Mouse (Mus musculus): ENCODE data around the gene Vmn1r237. TPM values are rescaled to one million over a fixed set of nuclear protein-coding genes. Genes with fewer than 3 reads are reported as not detected.

Vmn1r237 gene
- polyA plus RNA-seq (2015; fragmentation: Nextera tagmentation; extraction: Ambion mirVana) = not detected in 2 replicates

GRCm38 (mm10) chr17:21311565-21311964, at the start of gene Vmn1r237:
Gene Vmn1r237 (plus strand): TSS chr17:21311865.
- no peak within 1 kb of the TSS for H3K4me2 ChIP-seq (ENCODE audit: low read depth, low read length)
- no peaks in the 10 kb centered on the region for H3K4me1 ChIP-seq (ENCODE audit: control insufficient read depth, insufficient read depth, low read length)
- no peaks in the 10 kb centered on the region for H3K27me3 ChIP-seq (replicated peaks; ENCODE audit: control insufficient read depth, insufficient read depth, low read length)
- no peak within 1 kb of the TSS for H3K27ac ChIP-seq (ENCODE audit: low read length)
- H3K36me3 ChIP-seq (ENCODE audit: control insufficient read depth, insufficient read depth, low read length) = no peaks in the 10 kb centered on the region
- no peaks in the 10 kb centered on the region for H3K9me3 ChIP-seq (ENCODE audit: control insufficient read depth, low read length)
- H3K4me3 ChIP-seq (ENCODE audit: low read length) = no peak within 1 kb of the TSS
- ATAC-seq = no peak
- no peak within 1 kb of the TSS for H3K9ac ChIP-seq (ENCODE audit: low read depth, low read length)

DNA sequence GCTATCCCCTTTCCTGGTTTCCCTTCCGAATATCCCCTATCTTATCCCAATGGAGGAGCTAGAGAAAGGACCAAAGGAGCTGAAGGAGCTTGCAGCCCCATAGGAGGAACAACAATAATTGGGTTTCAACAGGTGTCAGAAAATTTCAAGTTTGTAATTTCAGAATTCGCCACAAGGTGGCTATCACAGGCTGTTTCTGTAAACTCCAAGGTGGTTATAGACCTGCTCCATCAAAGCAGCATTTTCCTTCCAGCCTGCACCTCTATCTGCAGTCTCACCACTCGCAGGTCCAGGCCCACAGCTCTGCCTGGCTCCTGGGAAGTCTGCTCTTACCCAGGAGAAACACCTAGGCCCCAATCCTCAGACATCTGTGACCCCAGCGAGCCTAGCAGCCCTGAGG, 39.6 kb upstream of the Vmn1r237 start:
- ATAC-seq = no peak
- Histone ChIP-seq H3K4me2 (ENCODE audit: low read depth, low read length) (no peak overlapping the region), H3K4me3 (ENCODE audit: low read length) (no peak overlapping the region), H3K9ac (ENCODE audit: low read depth, low read length) (no peak overlapping the region), H3K9me3 (ENCODE audit: control insufficient read depth, low read length) (no peaks in the 10 kb centered on the region), H3K27me3 (replicated peaks; ENCODE audit: control insufficient read depth, insufficient read depth, low read length) (no peaks in the 10 kb centered on the region), H3K36me3 (ENCODE audit: control insufficient read depth, insufficient read depth, low read length) (no peaks in the 10 kb centered on the region), H3K27ac (ENCODE audit: low read length) (no peak overlapping the region), H3K4me1 (ENCODE audit: control insufficient read depth, insufficient read depth, low read length) (no peaks in the 10 kb centered on the region)
- 19% methylated on average over 4 of the region's 4 CpGs for WGBS

DNA sequence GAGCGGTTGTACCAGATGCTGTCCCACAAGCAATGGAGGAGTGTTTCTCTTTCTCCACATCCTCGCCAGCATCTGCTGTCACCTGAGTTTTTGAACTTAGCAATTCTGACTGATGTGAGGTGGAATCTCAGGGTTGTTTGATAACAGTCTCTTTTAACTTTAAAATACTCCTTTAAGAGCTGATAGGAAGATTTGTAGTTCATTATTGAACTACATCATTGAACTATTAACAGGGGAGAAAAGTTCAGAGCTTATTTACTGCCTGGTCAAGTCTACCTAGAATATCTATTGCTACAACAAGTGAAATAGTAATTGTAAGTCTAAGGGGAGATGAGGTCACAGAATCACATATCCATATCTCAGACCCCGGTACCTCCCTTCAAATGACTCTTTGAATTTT, 29.0 kb upstream of the Vmn1r237 start, which contains the start of gene Vmn1r236:
Vmn1r236 (plus strand) TSS at position 301 of the 400 bp plus-strand sequence.
- H3K4me3 ChIP-seq (ENCODE audit: low read length) = no peak within 1 kb of the TSS
- H3K27ac ChIP-seq (ENCODE audit: low read length) = no peak within 1 kb of the TSS
- H3K4me1 ChIP-seq (ENCODE audit: control insufficient read depth, insufficient read depth, low read length) = no peaks in the 10 kb centered on the region
- WGBS = 83% methylated on average over 3 of the region's 3 CpGs
- no peak within 1 kb of the TSS for H3K9ac ChIP-seq (ENCODE audit: low read depth, low read length)
- no peaks in the 10 kb centered on the region for H3K9me3 ChIP-seq (ENCODE audit: control insufficient read depth, low read length)
- no peaks in the 10 kb centered on the region for H3K36me3 ChIP-seq (ENCODE audit: control insufficient read depth, insufficient read depth, low read length)
- no peaks in the 10 kb centered on the region for H3K27me3 ChIP-seq (replicated peaks; ENCODE audit: control insufficient read depth, insufficient read depth, low read length)
- no peak for ATAC-seq
- H3K4me2 ChIP-seq (ENCODE audit: low read depth, low read length) = no peak within 1 kb of the TSS

DNA sequence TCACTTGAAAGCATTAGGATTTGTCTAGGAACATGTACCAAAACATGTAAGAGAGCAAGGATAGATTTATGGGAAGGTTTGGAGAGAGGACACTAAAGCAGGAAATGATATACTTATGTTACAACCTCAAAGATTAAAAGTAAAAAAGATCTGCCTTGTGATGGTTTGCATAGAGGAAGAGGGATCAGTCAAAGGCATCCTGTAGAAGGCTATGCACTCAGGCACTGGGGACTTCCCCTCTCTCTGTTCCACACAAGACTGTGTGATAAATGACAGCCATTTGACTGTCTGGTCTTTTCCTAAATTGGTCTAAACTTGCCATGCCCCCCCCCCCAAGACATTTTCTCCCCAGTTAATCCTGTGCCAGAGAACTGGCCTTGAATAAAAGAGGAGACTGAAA, 27.3 kb upstream of the Vmn1r237 start:
- ATAC-seq = no peak
- H3K27me3 ChIP-seq (replicated peaks; ENCODE audit: control insufficient read depth, insufficient read depth, low read length) = no peaks in the 10 kb centered on the region
- H3K9me3 ChIP-seq (ENCODE audit: control insufficient read depth, low read length) = no peaks in the 10 kb centered on the region
- no peaks in the 10 kb centered on the region for H3K36me3 ChIP-seq (ENCODE audit: control insufficient read depth, insufficient read depth, low read length)
- H3K4me2 ChIP-seq (ENCODE audit: low read depth, low read length) = no peak overlapping the region
- H3K4me3 ChIP-seq (ENCODE audit: low read length) = no peak overlapping the region
- no peak overlapping the region for H3K9ac ChIP-seq (ENCODE audit: low read depth, low read length)
- no peaks in the 10 kb centered on the region for H3K4me1 ChIP-seq (ENCODE audit: control insufficient read depth, insufficient read depth, low read length)
- no peak overlapping the region for H3K27ac ChIP-seq (ENCODE audit: low read length)

DNA sequence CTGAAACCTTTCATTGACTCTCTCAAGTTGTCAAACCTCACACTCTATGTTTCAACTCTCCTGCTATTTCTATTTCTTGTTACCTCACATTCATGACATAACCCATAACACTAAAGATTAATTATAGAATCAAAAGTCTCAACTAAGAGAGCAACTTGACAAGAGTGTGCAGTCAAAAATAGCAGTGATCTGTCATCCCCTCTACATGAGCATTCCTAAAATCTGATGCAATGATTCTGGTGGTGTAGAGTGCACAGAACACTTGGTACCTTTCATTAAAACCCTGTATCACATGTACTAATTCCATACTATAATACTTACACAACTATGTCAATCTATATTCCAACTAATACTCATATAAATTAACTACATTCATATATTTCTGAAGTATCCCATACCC, 22.0 kb upstream of the Vmn1r237 start:
- no peaks in the 10 kb centered on the region for H3K4me1 ChIP-seq (ENCODE audit: control insufficient read depth, insufficient read depth, low read length)
- H3K36me3 ChIP-seq (ENCODE audit: control insufficient read depth, insufficient read depth, low read length) = no peaks in the 10 kb centered on the region
- H3K4me3 ChIP-seq (ENCODE audit: low read length) = no peak overlapping the region
- no peaks in the 10 kb centered on the region for H3K9me3 ChIP-seq (ENCODE audit: control insufficient read depth, low read length)
- no peak for ATAC-seq
- H3K9ac ChIP-seq (ENCODE audit: low read depth, low read length) = no peak overlapping the region
- H3K27ac ChIP-seq (ENCODE audit: low read length) = no peak overlapping the region
- H3K4me2 ChIP-seq (ENCODE audit: low read depth, low read length) = no peak overlapping the region
- H3K27me3 ChIP-seq (replicated peaks; ENCODE audit: control insufficient read depth, insufficient read depth, low read length) = no peaks in the 10 kb centered on the region

Small RNAs within 50 kb of the gene (microRNA-seq; reads per million reads assigned to microRNA genes)
- not detected for gene Gm26384

Other genes with a start within 250 kb of the Vmn1r237 start
- gene Vmn1r234, start 85.8 kb upstream of the Vmn1r237 start, polyA plus RNA-seq (2015; fragmentation: Nextera tagmentation; extraction: Ambion mirVana) = not detected in 2 replicates
- not detected in 2 replicates for gene Vmn1r235, start 55.5 kb upstream of the Vmn1r237 start, polyA plus RNA-seq (2015; fragmentation: Nextera tagmentation; extraction: Ambion mirVana)
- gene Vmn1r236, start 28.9 kb upstream of the Vmn1r237 start, polyA plus RNA-seq (2015; fragmentation: Nextera tagmentation; extraction: Ambion mirVana) = not detected in 2 replicates
- gene Zfp677, start 71.9 kb downstream of the Vmn1r237 start, polyA plus RNA-seq (2015; fragmentation: Nextera tagmentation; extraction: Ambion mirVana) = 2.6 TPM in 2 replicates
- 7.5 and 7.9 TPM in 2 replicates for gene Zfp54, start 111.4 kb downstream of the Vmn1r237 start, polyA plus RNA-seq (2015; fragmentation: Nextera tagmentation; extraction: Ambion mirVana)
- 13.2 and 14.0 TPM in 2 replicates for gene Zfp51, start 138.5 kb downstream of the Vmn1r237 start, polyA plus RNA-seq (2015; fragmentation: Nextera tagmentation; extraction: Ambion mirVana)
- gene Zfp53, start 177.1 kb downstream of the Vmn1r237 start, polyA plus RNA-seq (2015; fragmentation: Nextera tagmentation; extraction: Ambion mirVana) = 11.2 and 12.1 TPM in 2 replicates
- gene Zfp52, start 223.7 kb downstream of the Vmn1r237 start, polyA plus RNA-seq (2015; fragmentation: Nextera tagmentation; extraction: Ambion mirVana) = 3.1 and 3.4 TPM in 2 replicates